Mouse (Mus musculus): ENCODE results near the gene 4833423E24Rik. TPM values are rescaled to one million over a fixed set of nuclear protein-coding genes. Genes with fewer than 3 reads are reported as not detected.

The 4833423E24Rik gene
- polyA plus RNA-seq, 1 experiment from 2014 or later, result not detected

DNA sequence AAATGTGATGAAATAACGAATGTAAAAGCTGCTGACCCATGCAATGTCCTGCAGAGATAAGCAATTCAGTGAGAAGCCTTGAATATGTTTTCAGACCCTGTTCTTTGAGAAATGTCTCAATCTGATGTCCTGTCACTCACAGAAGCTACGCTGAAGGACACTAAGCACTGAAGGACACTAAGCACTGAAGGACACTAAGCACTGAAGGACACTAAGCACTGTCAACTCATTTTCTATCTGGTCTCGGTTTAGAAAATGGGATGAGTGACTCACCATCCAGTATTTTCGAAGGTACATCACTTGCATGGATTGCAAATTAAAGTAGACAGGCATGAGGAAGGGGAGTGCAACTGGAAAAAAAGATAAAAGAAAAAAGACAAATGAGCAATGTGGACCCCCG lies 28.4 kb downstream of the 4833423E24Rik start:
- no peak for ATAC-seq (ENCODE audit: low FRiP score, low TSS enrichment)
- Histone ChIP-seq H3K27ac (ENCODE audit: low read depth, low read length) (no peak overlapping the region), H3K9me3 (ENCODE audit: control insufficient read depth, low read length) (no peaks in the 10 kb centered on the region), H3K4me2 (replicated peaks; ENCODE audit: low read depth, low read length) (no peak overlapping the region), H3K27me3 (ENCODE audit: control insufficient read depth, insufficient read depth, low read length) (no peaks in the 10 kb centered on the region), H3K4me1 (ENCODE audit: control insufficient read depth, insufficient read depth, low read length) (no peaks in the 10 kb centered on the region), H3K9ac (ENCODE audit: low read depth, low read length) (no peak overlapping the region), H3K36me3 (ENCODE audit: control insufficient read depth, insufficient read depth, low read length) (no peaks in the 10 kb centered on the region), H3K4me3 (ENCODE audit: low read length) (no peak overlapping the region)
- 83% methylated on average over 5 of the region's 5 CpGs for WGBS

GRCm38 (mm10) chr2:85466801-85467325 lies 52.0 kb downstream of the 4833423E24Rik start:
- H3K9me3 ChIP-seq (ENCODE audit: control insufficient read depth, low read length), result 0 out of 2 replicates have a peak, but pooled peaks cover 4% of the 10 kb centered on the region
- H3K9ac ChIP-seq (ENCODE audit: low read depth, low read length), result no peak overlapping the region
- no peaks in the 10 kb centered on the region for H3K36me3 ChIP-seq (ENCODE audit: control insufficient read depth, insufficient read depth, low read length)
- whole genome bisulfite sequencing, result 81% methylated on average over 3 of the region's 3 CpGs
- H3K27ac ChIP-seq (ENCODE audit: low read depth, low read length), result no peak overlapping the region
- no peaks in the 10 kb centered on the region for H3K4me1 ChIP-seq (ENCODE audit: control insufficient read depth, insufficient read depth, low read length)
- H3K4me2 ChIP-seq (replicated peaks; ENCODE audit: low read depth, low read length), result no peak overlapping the region
- H3K27me3 ChIP-seq (ENCODE audit: control insufficient read depth, insufficient read depth, low read length), result no peaks in the 10 kb centered on the region
- no peak for ATAC-seq (ENCODE audit: low FRiP score, low TSS enrichment)
- no peak overlapping the region for H3K4me3 ChIP-seq (ENCODE audit: low read length)

GRCm38 (mm10) chr2:85443539-85443938 lies 75.3 kb downstream of the 4833423E24Rik start, which contains the start of gene Olfr995:
Gene Olfr995 (minus strand): TSS chr2:85443639.
- Histone ChIP-seq H3K27ac (ENCODE audit: low read depth, low read length) (no peak within 1 kb of the TSS), H3K4me3 (ENCODE audit: low read length) (no peak within 1 kb of the TSS), H3K27me3 (ENCODE audit: control insufficient read depth, insufficient read depth, low read length) (no peaks in the 10 kb centered on the region), H3K9me3 (ENCODE audit: control insufficient read depth, low read length) (no peaks in the 10 kb centered on the region), H3K4me2 (replicated peaks; ENCODE audit: low read depth, low read length) (no peak within 1 kb of the TSS), H3K36me3 (ENCODE audit: control insufficient read depth, insufficient read depth, low read length) (no peaks in the 10 kb centered on the region), H3K9ac (ENCODE audit: low read depth, low read length) (no peak within 1 kb of the TSS), H3K4me1 (ENCODE audit: control insufficient read depth, insufficient read depth, low read length) (no peaks in the 10 kb centered on the region)
- ATAC-seq (ENCODE audit: low FRiP score, low TSS enrichment), result no peak
- 50% methylated on average over 1 of the region's 1 CpGs for WGBS

DNA sequence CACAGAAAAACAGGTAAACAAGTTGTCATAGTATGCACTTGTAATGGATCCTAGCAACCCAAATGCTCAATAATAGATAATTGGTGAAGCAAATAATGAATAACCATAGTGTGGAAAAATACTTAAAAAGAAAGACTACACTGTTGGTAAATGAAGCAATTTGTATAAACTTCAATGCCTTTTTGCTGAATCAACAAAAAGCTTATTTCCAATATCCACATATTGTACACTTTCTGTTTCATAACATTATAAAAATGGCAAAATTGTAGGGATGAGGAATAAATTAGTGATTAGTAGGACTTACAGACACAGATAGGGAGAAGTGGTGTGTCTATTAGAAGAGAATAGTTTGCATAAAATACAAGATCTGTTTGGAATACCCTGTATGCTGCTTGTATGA lies 76.3 kb downstream of the 4833423E24Rik start:
- no peak for ATAC-seq (ENCODE audit: low FRiP score, low TSS enrichment)

DNA sequence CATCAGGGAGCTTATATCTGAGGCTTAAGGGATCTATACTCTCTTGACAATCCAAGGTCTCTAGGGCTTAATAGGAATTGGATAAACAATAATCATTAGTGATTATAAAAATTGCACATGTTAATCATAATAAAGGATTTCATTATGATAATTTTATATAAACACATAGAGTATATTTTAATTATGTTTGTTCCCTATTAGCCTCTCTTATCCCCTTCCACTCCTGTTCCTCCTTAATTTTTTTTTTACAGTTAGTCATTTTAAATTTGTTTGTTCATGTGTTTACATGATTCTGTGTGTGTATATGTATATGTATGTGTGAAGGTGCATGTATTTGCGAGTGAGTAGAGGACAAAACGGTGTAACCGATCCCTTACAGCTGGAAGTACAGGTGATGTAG lies 82.5 kb downstream of the 4833423E24Rik start, which contains the start of gene Olfr994:
Gene Olfr994, minus strand, starts transcription at position 101 of the 400 bp plus-strand sequence.
- Histone ChIP-seq H3K27ac (ENCODE audit: low read depth, low read length) (no peak within 1 kb of the TSS), H3K4me1 (ENCODE audit: control insufficient read depth, insufficient read depth, low read length) (no peaks in the 10 kb centered on the region), H3K9me3 (ENCODE audit: control insufficient read depth, low read length) (no peaks in the 10 kb centered on the region), H3K27me3 (ENCODE audit: control insufficient read depth, insufficient read depth, low read length) (no peaks in the 10 kb centered on the region), H3K4me2 (replicated peaks; ENCODE audit: low read depth, low read length) (no peak within 1 kb of the TSS), H3K36me3 (ENCODE audit: control insufficient read depth, insufficient read depth, low read length) (no peaks in the 10 kb centered on the region), H3K4me3 (ENCODE audit: low read length) (no peak within 1 kb of the TSS), H3K9ac (ENCODE audit: low read depth, low read length) (no peak within 1 kb of the TSS)
- no peak for ATAC-seq (ENCODE audit: low FRiP score, low TSS enrichment)
- WGBS, result 94% methylated on average over 3 of the region's 3 CpGs

More for the DNA sequence above, 76.3 kb downstream of the 4833423E24Rik start:
- H3K9ac ChIP-seq (ENCODE audit: low read depth, low read length), result no peak overlapping the region
- H3K9me3 ChIP-seq (ENCODE audit: control insufficient read depth, low read length), result no peaks in the 10 kb centered on the region
- no peaks in the 10 kb centered on the region for H3K27me3 ChIP-seq (ENCODE audit: control insufficient read depth, insufficient read depth, low read length)
- H3K4me1 ChIP-seq (ENCODE audit: control insufficient read depth, insufficient read depth, low read length), result no peaks in the 10 kb centered on the region
- H3K36me3 ChIP-seq (ENCODE audit: control insufficient read depth, insufficient read depth, low read length), result no peaks in the 10 kb centered on the region
- H3K4me3 ChIP-seq (ENCODE audit: low read length), result no peak overlapping the region
- H3K27ac ChIP-seq (ENCODE audit: low read depth, low read length), result no peak overlapping the region
- H3K4me2 ChIP-seq (replicated peaks; ENCODE audit: low read depth, low read length), result no peak overlapping the region

Other genes with a start within 250 kb of the 4833423E24Rik start
- not detected in 2 replicates for gene Olfr987, start 179.7 kb downstream of the 4833423E24Rik start, polyA plus RNA-seq (2014; fragmentation: Nextera tagmentation; extraction: Ambion mirVana)
- not detected in 2 replicates for gene Olfr988, start 155.8 kb downstream of the 4833423E24Rik start, polyA plus RNA-seq (2014; fragmentation: Nextera tagmentation; extraction: Ambion mirVana)
- not detected in 2 replicates for gene Olfr992, start 109.6 kb downstream of the 4833423E24Rik start, polyA plus RNA-seq (2014; fragmentation: Nextera tagmentation; extraction: Ambion mirVana)
- gene Olfr993, start 104.1 kb downstream of the 4833423E24Rik start, polyA plus RNA-seq (2014; fragmentation: Nextera tagmentation; extraction: Ambion mirVana), result not detected in 2 replicates
- not detected in 2 replicates for gene Olfr994, start 82.6 kb downstream of the 4833423E24Rik start, polyA plus RNA-seq (2014; fragmentation: Nextera tagmentation; extraction: Ambion mirVana)
- gene Olfr995, start 75.4 kb downstream of the 4833423E24Rik start, polyA plus RNA-seq (2014; fragmentation: Nextera tagmentation; extraction: Ambion mirVana), result not detected in 2 replicates
- gene Olfr996, start 60.2 kb upstream of the 4833423E24Rik start, polyA plus RNA-seq (2014; fragmentation: Nextera tagmentation; extraction: Ambion mirVana), result not detected in 2 replicates
- not detected in 2 replicates for gene Olfr998, start 69.9 kb upstream of the 4833423E24Rik start, polyA plus RNA-seq (2014; fragmentation: Nextera tagmentation; extraction: Ambion mirVana)
- gene Olfr1000, start 92.9 kb upstream of the 4833423E24Rik start, polyA plus RNA-seq (2014; fragmentation: Nextera tagmentation; extraction: Ambion mirVana), result not detected in 2 replicates
- gene Olfr1002, start 131.7 kb upstream of the 4833423E24Rik start, polyA plus RNA-seq (2014; fragmentation: Nextera tagmentation; extraction: Ambion mirVana), result not detected in 2 replicates
- not detected in 2 replicates for gene Olfr154, start 145.4 kb upstream of the 4833423E24Rik start, polyA plus RNA-seq (2014; fragmentation: Nextera tagmentation; extraction: Ambion mirVana)
- gene Olfr1006, start 159.7 kb upstream of the 4833423E24Rik start, polyA plus RNA-seq (2014; fragmentation: Nextera tagmentation; extraction: Ambion mirVana), result not detected in 2 replicates
- not detected in 2 replicates for gene Olfr1008, start 170.4 kb upstream of the 4833423E24Rik start, polyA plus RNA-seq (2014; fragmentation: Nextera tagmentation; extraction: Ambion mirVana)
- not detected in 2 replicates for gene Olfr1009, start 196.4 kb upstream of the 4833423E24Rik start, polyA plus RNA-seq (2014; fragmentation: Nextera tagmentation; extraction: Ambion mirVana)
- gene Olfr1012, start 243.7 kb upstream of the 4833423E24Rik start, polyA plus RNA-seq (2014; fragmentation: Nextera tagmentation; extraction: Ambion mirVana), result not detected in 2 replicates
- gene Olfr1013, start 248.1 kb upstream of the 4833423E24Rik start, polyA plus RNA-seq (2014; fragmentation: Nextera tagmentation; extraction: Ambion mirVana), result not detected in 2 replicates